Mouse (Mus musculus): ENCODE measurements around the gene Rnft2.

- no peak for TF ChIP-seq CTCF (IDR thresholded peaks at IDR 0.05; ENCODE audit: control insufficient read depth, insufficient read depth, insufficient replicate concordance, low read depth, low read length)
- TF ChIP-seq POLR2A (IDR thresholded peaks at IDR 0.05; ENCODE audit: control insufficient read depth, low read depth, low read length): no peak
Measured at GRCm38 (mm10) chr5:118253551-118253950, 8.6 kb upstream of the Rnft2 start.
